Mouse (Mus musculus) c-Kit-positive CD71-positive TER-119-negative erythroid progenitor cells, embryonic 14.5 days (primary cell): ENCODE results near the gene Mettl13.

ENCODE experiments used
- DNase-seq: peaks from one replicate; pipeline ENCODE4 v3.0.0-alpha.2; 2013; ENCODE audit warnings: low read depth

Mettl13 gene

GRCm38 (mm10) chr1:162548016-162548916 lies at the start of gene Mettl13:
TSS of gene Mettl13 (minus strand) at chr1:162548551.
- peak; percentile 90 for DNase-seq

GRCm38 (mm10) chr1:162597379-162598102 lies 49.2 kb upstream of the Mettl13 start:
- peak; percentile 15 for DNase-seq

- no peak for DNase-seq
Measured at GRCm38 (mm10) chr1:162590415-162590997, 42.2 kb upstream of the Mettl13 start.

- DNase-seq, result no peak
Measured at GRCm38 (mm10) chr1:162589443-162589842, 41.1 kb upstream of the Mettl13 start.

GRCm38 (mm10) chr1:162588606-162589005 lies 40.3 kb upstream of the Mettl13 start:
- DNase-seq, result no peak

GRCm38 (mm10) chr1:162586282-162586681 lies 37.9 kb upstream of the Mettl13 start:
- no peak for DNase-seq

GRCm38 (mm10) chr1:162582884-162583283 lies 34.5 kb upstream of the Mettl13 start:
- DNase-seq, result no peak

GRCm38 (mm10) chr1:162575098-162575497 lies 26.7 kb upstream of the Mettl13 start:
- DNase-seq, result no peak

GRCm38 (mm10) chr1:162570931-162571601 lies 22.7 kb upstream of the Mettl13 start:
- DNase-seq, result no peak

- peak; percentile 86 for DNase-seq
Measured at GRCm38 (mm10) chr1:162570260-162570748, 22.0 kb upstream of the Mettl13 start, which contains the start of gene Vamp4. TSS of gene Vamp4 (plus strand) at chr1:162570515.

GRCm38 (mm10) chr1:162567351-162567750 lies 19.0 kb upstream of the Mettl13 start:
- no peak for DNase-seq

- DNase-seq, result no peak
Measured at GRCm38 (mm10) chr1:162564992-162565391, 16.6 kb upstream of the Mettl13 start.

GRCm38 (mm10) chr1:162563236-162563635 lies 14.9 kb upstream of the Mettl13 start:
- DNase-seq, result no peak

GRCm38 (mm10) chr1:162554193-162554592 lies 5.8 kb upstream of the Mettl13 start:
- no peak for DNase-seq

- peak; percentile 45 for DNase-seq
Measured at GRCm38 (mm10) chr1:162552956-162553355, 4.6 kb upstream of the Mettl13 start.

GRCm38 (mm10) chr1:162549615-162550283 lies 1.4 kb upstream of the Mettl13 start:
- no peak for DNase-seq

- DNase-seq, result no peak
Measured at GRCm38 (mm10) chr1:162548917-162549613, 714 bp upstream of the Mettl13 start.

GRCm38 (mm10) chr1:162547607-162548006 lies 744 bp downstream of the Mettl13 start:
- DNase-seq, result no peak

GRCm38 (mm10) chr1:162543231-162543630 lies 5.1 kb downstream of the Mettl13 start:
- DNase-seq, result no peak

GRCm38 (mm10) chr1:162533766-162534560 lies 14.4 kb downstream of the Mettl13 start:
- no peak for DNase-seq
